Mouse (Mus musculus): Measurements from ENCODE around the gene Zfhx2. TPM values are rescaled to one million over a fixed set of nuclear protein-coding genes. Genes with fewer than 3 reads are reported as not detected.

Zfhx2 gene
- total and polyA plus RNA-seq, 2 experiments, result 1.5 to 1.7 TPM

- Histone ChIP-seq H3K27ac (replicated peaks; ENCODE audit: insufficient read depth, low read depth, low read length) (peak overlapping the region; percentile 85), H3K4me3 (ENCODE audit: insufficient read depth, low read depth, low read length) (peak overlapping the region; percentile 69), H3K79me2 (ENCODE audit: control insufficient read depth, insufficient read depth, low read length) (peaks cover 4% of the 10 kb centered on the region; the same call in 1 of the 2 replicates), H3K36me3 (ENCODE audit: control insufficient read depth, insufficient read depth, low read length) (peaks cover 7% of the 10 kb centered on the region; the same call in 1 of the 2 replicates), H3K9ac (ENCODE audit: low read depth, low read length) (peak overlapping the region; percentile 79), H3K27me3 (ENCODE audit: control insufficient read depth, insufficient read depth, low read length) (no peaks in the 10 kb centered on the region), H3K4me1 (ENCODE audit: control insufficient read depth, insufficient read depth, low read length) (peaks cover 7% of the 10 kb centered on the region)
- under 1% methylated on average over 27 of the region's 27 CpGs for WGBS
- DNase-seq (ENCODE audit: extremely low read depth, low read depth, low spot score), result peak; percentile 67
- TF ChIP-seq POLR2A (IDR thresholded peaks at IDR 0.05; ENCODE audit: extremely low read depth, insufficient read depth, low read length), result no peak
- no peak for TF ChIP-seq CTCF (IDR thresholded peaks at IDR 0.05; ENCODE audit: low read depth, low read length)
Observed at GRCm38 (mm10) chr14:55014591-55014990, 77.5 kb downstream of the Zfhx2 start.

- Histone ChIP-seq H3K27me3 (ENCODE audit: control insufficient read depth, insufficient read depth, low read length) (no peaks in the 10 kb centered on the region), H3K4me3 (ENCODE audit: insufficient read depth, low read depth, low read length) (no peak overlapping the region), H3K9ac (ENCODE audit: low read depth, low read length) (no peak overlapping the region), H3K4me1 (ENCODE audit: control insufficient read depth, insufficient read depth, low read length) (peaks cover 2% of the 10 kb centered on the region; the same call in 1 of the 2 replicates), H3K27ac (replicated peaks; ENCODE audit: insufficient read depth, low read depth, low read length) (no peak overlapping the region), H3K36me3 (ENCODE audit: control insufficient read depth, insufficient read depth, low read length) (no peaks in the 10 kb centered on the region), H3K79me2 (ENCODE audit: control insufficient read depth, insufficient read depth, low read length) (no peaks in the 10 kb centered on the region)
- TF ChIP-seq POLR2A (IDR thresholded peaks at IDR 0.05; ENCODE audit: extremely low read depth, insufficient read depth, low read length), result no peak
- no peak; the same call in 1 of the 2 replicates for TF ChIP-seq CTCF (IDR thresholded peaks at IDR 0.05; ENCODE audit: low read depth, low read length)
- WGBS, result 85% methylated on average over 4 of the region's 4 CpGs
- DNase-seq (ENCODE audit: extremely low read depth, low read depth, low spot score), result no peak
Observed at GRCm38 (mm10) chr14:55011116-55011515, 81.0 kb downstream of the Zfhx2 start.

Other genes with a start within 250 kb of the Zfhx2 start
- 1.9 and 2.5 TPM in 2 replicates for gene Homez, start 221.4 kb downstream of the Zfhx2 start, total RNA-seq (2014; rRNA removed)
- 2.1 and 3.3 TPM in 2 replicates for gene Homez, start 221.4 kb downstream of the Zfhx2 start, polyA plus RNA-seq (2012; rRNA removed)
- 4.9 and 6.4 TPM in 2 replicates for gene Ppp1r3e, start 214.8 kb downstream of the Zfhx2 start, total RNA-seq (2014; rRNA removed)
- gene Ppp1r3e, start 214.8 kb downstream of the Zfhx2 start, polyA plus RNA-seq (2012; rRNA removed), result 7.5 and 8.7 TPM in 2 replicates
- gene Bcl2l2, start 208.9 kb downstream of the Zfhx2 start, total RNA-seq (2014; rRNA removed), result 14.1 and 17.2 TPM in 2 replicates
- 17.3 and 19.5 TPM in 2 replicates for gene Bcl2l2, start 208.9 kb downstream of the Zfhx2 start, polyA plus RNA-seq (2012; rRNA removed)
- 0.13 TPM in 1 of 2 replicates, not detected in the other for gene Gm20521, start 208.9 kb downstream of the Zfhx2 start, total RNA-seq (2014; rRNA removed)
- 7.9 TPM in 1 of 2 replicates, not detected in the other for gene Gm20521, start 208.9 kb downstream of the Zfhx2 start, polyA plus RNA-seq (2012; rRNA removed)
- gene Pabpn1, start 199.8 kb downstream of the Zfhx2 start, total RNA-seq (2014; rRNA removed), result 29.7 and 37.8 TPM in 2 replicates
- 65.4 and 89.4 TPM in 2 replicates for gene Pabpn1, start 199.8 kb downstream of the Zfhx2 start, polyA plus RNA-seq (2012; rRNA removed)
- 0.46 and 0.81 TPM in 2 replicates for gene Slc22a17, start 179.2 kb downstream of the Zfhx2 start, total RNA-seq (2014; rRNA removed)
- gene Slc22a17, start 179.2 kb downstream of the Zfhx2 start, polyA plus RNA-seq (2012; rRNA removed), result 1.4 and 2.7 TPM in 2 replicates
- under 0.01 and 0.20 TPM in 2 replicates for gene Efs, start 166.2 kb downstream of the Zfhx2 start, total RNA-seq (2014; rRNA removed)
- gene Efs, start 166.2 kb downstream of the Zfhx2 start, polyA plus RNA-seq (2012; rRNA removed), result 0.13 and 0.15 TPM in 2 replicates
- not detected in 2 replicates for gene Il25, start 159.6 kb downstream of the Zfhx2 start, total RNA-seq (2014; rRNA removed)
- gene Il25, start 159.6 kb downstream of the Zfhx2 start, polyA plus RNA-seq (2012; rRNA removed), result not detected in 2 replicates
- not detected in 2 replicates for gene Cmtm5, start 156.1 kb downstream of the Zfhx2 start, total RNA-seq (2014; rRNA removed)
- gene Cmtm5, start 156.1 kb downstream of the Zfhx2 start, polyA plus RNA-seq (2012; rRNA removed), result not detected in 2 replicates
- 0.60 TPM in 1 of 2 replicates, not detected in the other for gene Myh6, start 125.4 kb downstream of the Zfhx2 start, total RNA-seq (2014; rRNA removed)
- gene Myh6, start 125.4 kb downstream of the Zfhx2 start, polyA plus RNA-seq (2012; rRNA removed), result 0.02 and 0.04 TPM in 2 replicates
- gene Gm17428, start 115.4 kb downstream of the Zfhx2 start, total RNA-seq (2014; rRNA removed), result not detected in 2 replicates
- gene Gm17428, start 115.4 kb downstream of the Zfhx2 start, polyA plus RNA-seq (2012; rRNA removed), result not detected in 2 replicates
- 1.5 TPM in 1 of 2 replicates, not detected in the other for gene Myh7, start 97.7 kb downstream of the Zfhx2 start, total RNA-seq (2014; rRNA removed)
- 0.02 TPM in 1 of 2 replicates, not detected in the other for gene Myh7, start 97.7 kb downstream of the Zfhx2 start, polyA plus RNA-seq (2012; rRNA removed)
- gene Ngdn, start 76.9 kb downstream of the Zfhx2 start, total RNA-seq (2014; rRNA removed), result 25.8 and 26.9 TPM in 2 replicates
- 6.9 and 8.1 TPM in 2 replicates for gene Ngdn, start 76.9 kb downstream of the Zfhx2 start, polyA plus RNA-seq (2012; rRNA removed)
- 14.6 and 15.4 TPM in 2 replicates for gene Thtpa, start 2.5 kb upstream of the Zfhx2 start, total RNA-seq (2014; rRNA removed)
- 8.7 and 10.9 TPM in 2 replicates for gene Thtpa, start 2.5 kb upstream of the Zfhx2 start, polyA plus RNA-seq (2012; rRNA removed)
- 4.9 and 5.4 TPM in 2 replicates for gene Ap1g2, start 14.3 kb upstream of the Zfhx2 start, total RNA-seq (2014; rRNA removed)
- 8.7 and 15.6 TPM in 2 replicates for gene Ap1g2, start 14.3 kb upstream of the Zfhx2 start, polyA plus RNA-seq (2012; rRNA removed)
- gene Jph4, start 24.6 kb upstream of the Zfhx2 start, total RNA-seq (2014; rRNA removed), result not detected in 2 replicates
- gene Jph4, start 24.6 kb upstream of the Zfhx2 start, polyA plus RNA-seq (2012; rRNA removed), result not detected in 2 replicates
- gene Dhrs2, start 129.7 kb upstream of the Zfhx2 start, total RNA-seq (2014; rRNA removed), result not detected in 2 replicates
- not detected in 2 replicates for gene Dhrs2, start 129.7 kb upstream of the Zfhx2 start, polyA plus RNA-seq (2012; rRNA removed)